Mouse (Mus musculus): ENCODE measurements around the gene Sart3.

Sart3 gene

DNA sequence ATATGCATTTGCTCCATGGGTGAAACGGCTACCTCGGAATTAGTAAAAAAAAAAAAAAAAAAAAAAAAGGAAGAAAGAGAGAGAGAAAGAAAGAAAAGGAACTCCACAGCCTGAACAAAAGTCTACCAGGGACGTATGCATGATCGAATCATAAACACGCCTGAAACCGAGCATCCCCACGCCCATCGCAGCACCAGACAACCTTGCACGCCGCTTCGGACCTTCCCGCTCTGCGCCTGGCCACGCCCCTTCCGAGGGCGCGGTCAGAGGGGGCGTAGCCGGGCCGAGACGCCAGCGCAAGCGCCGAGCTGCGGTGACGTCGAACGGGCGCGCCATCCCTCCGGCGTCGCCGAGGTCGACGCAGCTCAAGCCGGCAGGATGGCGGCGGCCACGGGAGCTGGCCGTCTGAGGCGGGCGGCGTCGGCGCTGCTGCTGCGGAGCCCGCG, at the start of gene Sart3, which contains the start of gene Iscu:
Gene Sart3, minus strand, starts transcription at position 61 of the 446 bp plus-strand sequence.
Gene Iscu, plus strand, starts transcription at position 299 of the 446 bp plus-strand sequence.
- POLR2A ChIA-PET, result interaction anchor here (0.6 to 4.7 kb wide), 61 partner anchors 8 to 824 kb away, joined by 3 to 37 read pairs (median 4); partner anchors contain the start of genes Ficd (in 2 of the 4), Coro1c (in 1 of the 4), Tmem119 (in 1 of the 4) and Tmem211 (in 1 of the 4)

DNA sequence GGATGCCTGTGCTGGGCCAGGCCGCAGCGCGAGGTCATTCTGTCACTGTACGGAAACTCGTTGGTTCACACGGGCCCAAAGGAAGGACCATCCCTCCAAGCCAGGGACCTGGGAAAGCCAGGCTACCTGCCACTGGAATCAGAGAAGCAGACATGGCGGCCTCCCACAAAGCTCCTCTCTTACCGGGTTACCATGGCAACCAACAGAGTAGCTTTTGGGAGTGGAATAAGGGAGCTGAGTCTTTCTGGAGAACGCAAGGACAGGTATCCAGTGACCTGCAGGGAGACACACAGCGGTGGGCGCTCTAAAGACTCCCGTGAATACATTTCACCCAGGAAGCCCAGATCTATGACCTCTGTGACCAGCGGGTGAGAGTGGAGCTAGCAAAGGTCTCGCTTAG, 46.3 kb upstream of the Sart3 start:
- CTCF ChIA-PET, result interaction anchor here (0.6 to 2.5 kb wide), 25 partner anchors 10 to 1132 kb away, joined by 3 to 26 read pairs (median 5); partner anchors contain the start of genes 1700069L16Rik (in 1 of the 4), Coro1c (in 1 of the 4) and Tmem119 (in 1 of the 4)
- POLR2A ChIA-PET, result interaction anchor here (0.7 to 3.2 kb wide), 23 partner anchors 9 to 324 kb away, joined by 3 to 17 read pairs (median 4); partner anchors contain the start of genes Iscu (in 2 of the 4), Tmem119 (in 2 of the 4), Sart3 (in 1 of the 4) and Selplg (in 1 of the 4)

More for the DNA sequence above, at the start of gene Sart3, which contains the start of gene Iscu:
- CTCF ChIA-PET, result interaction anchor here (0.5 to 6.7 kb wide), 34 partner anchors 9 to 1678 kb away, joined by 3 to 113 read pairs (median 4); partner anchors contain the start of genes Coro1c (in 1 of the 4) and Wscd2 (in 1 of the 4)

GRCm38 (mm10) chr5:113815638-113816152, 43.4 kb upstream of the Sart3 start:
- POLR2A ChIA-PET, result interaction anchor here in 3 of 4 experiments (0.6 to 4.9 kb wide), 10 partner anchors 17 to 1292 kb away, joined by 3 to 30 read pairs (median 4); partner anchors contain the start of genes Iscu (in 2 of the 3), Sart3 (in 1 of the 3) and Selplg (in 1 of the 3)
- CTCF ChIA-PET, result interaction anchor here (0.5 to 6.6 kb wide), 52 partner anchors 9 to 967 kb away, joined by 3 to 113 read pairs (median 4); partner anchors contain the start of genes Iscu (in 2 of the 4), Sart3 (in 2 of the 4), Tmem119 (in 2 of the 4) and Ficd (in 1 of the 4)

DNA sequence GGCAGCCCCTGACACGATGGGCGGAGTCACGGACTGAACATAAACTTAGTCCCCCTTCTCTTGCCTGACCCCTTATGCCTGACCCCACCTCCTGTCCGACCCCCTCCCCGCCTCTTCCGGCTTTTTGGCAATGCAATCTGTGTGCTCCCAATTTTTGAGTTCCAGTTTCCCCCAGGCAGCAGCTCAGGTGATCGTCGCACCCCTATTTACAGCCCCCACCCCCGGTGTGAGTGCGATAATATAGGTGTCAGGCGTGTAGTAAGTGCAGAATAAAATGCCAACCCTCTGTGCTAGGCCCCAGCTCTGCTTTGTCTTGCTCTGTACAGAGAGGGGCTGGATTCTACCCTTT, 42.7 kb upstream of the Sart3 start:
- CTCF ChIA-PET, result interaction anchor here (0.6 to 6.6 kb wide), 33 partner anchors 12 to 546 kb away, joined by 3 to 113 read pairs (median 5); partner anchors contain the start of genes Iscu (in 2 of the 4), Sart3 (in 2 of the 4), Tmem119 (in 2 of the 4) and Coro1c (in 1 of the 4)
- POLR2A ChIA-PET, result interaction anchor here in 3 of 4 experiments (0.6 to 4.9 kb wide), 9 partner anchors 18 to 106 kb away, joined by 3 to 30 read pairs (median 4); partner anchors contain the start of genes Iscu (in 2 of the 3), Sart3 (in 2 of the 3) and Selplg (in 2 of the 3)

DNA sequence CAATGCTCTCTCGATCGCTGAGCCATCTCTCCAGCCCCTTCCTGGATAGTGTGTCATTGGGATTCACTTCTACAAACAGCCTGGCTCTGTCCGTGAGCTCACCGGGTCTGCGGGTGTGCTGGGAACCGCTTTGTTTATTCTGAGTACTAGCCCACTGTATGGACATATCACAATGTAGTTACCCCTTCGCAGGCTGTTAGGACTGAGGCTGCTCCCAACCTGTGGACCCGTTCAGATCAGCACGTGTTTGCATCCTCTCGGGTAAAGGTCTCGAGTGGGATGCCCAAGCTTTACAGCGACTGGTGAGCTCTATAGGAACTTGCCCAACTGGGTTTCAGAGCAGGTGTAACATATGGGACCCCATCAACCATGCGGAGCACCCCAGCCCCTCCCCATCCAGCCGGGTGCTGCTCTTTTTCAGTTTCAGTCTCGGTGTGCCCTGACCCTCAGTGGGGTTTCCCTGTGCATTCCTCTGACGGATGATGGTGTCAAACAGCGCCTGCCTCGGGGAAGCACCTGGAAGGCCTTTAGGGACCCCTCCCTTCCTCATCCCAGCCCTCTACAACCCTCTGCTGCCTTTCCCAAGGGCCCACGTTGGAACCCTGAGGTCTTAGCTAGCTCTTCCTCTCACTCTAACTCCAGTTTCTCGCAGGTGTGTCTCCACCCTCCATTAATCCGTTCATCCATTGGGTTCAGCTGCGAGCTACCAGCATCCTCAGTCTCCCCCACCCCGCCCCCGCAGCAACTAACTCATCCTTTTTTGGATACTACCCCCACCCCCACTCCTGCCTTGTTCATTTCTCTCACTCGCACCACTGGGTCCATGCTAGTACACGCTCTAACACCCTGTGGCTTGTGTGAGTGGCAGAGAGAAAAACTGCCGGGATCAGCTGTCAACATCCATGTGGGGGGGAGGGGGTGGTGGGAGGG, 42.1 kb upstream of the Sart3 start:
- POLR2A ChIA-PET, result interaction anchor here in 3 of 4 experiments (0.6 to 4.9 kb wide), 18 partner anchors 11 to 480 kb away, joined by 3 to 30 read pairs (median 3); partner anchors contain the start of genes Iscu (in 2 of the 3), Sart3 (in 2 of the 3), 1700069L16Rik (in 1 of the 3) and Selplg (in 1 of the 3)

GRCm38 (mm10) chr5:113813608-113814007, 41.3 kb upstream of the Sart3 start:
- ChIA-PET POLR2A (interaction anchor here in 2 of 4 experiments (0.8 to 4.9 kb wide), 17 partner anchors 11 to 479 kb away, joined by 3 to 30 read pairs (median 3); partner anchors contain the start of genes Iscu (in 2 of the 2), Sart3 (in 2 of the 2), 1700069L16Rik (in 1 of the 2) and Selplg (in 1 of the 2)), CTCF (interaction anchor here (0.6 to 6.6 kb wide), 54 partner anchors 8 to 607 kb away, joined by 3 to 113 read pairs (median 4); partner anchors contain the start of genes Iscu (in 4 of the 4), Sart3 (in 4 of the 4), Tmem119 (in 3 of the 4) and 1700069L16Rik (in 1 of the 4))

More for the DNA sequence above, 42.1 kb upstream of the Sart3 start:
- CTCF ChIA-PET, result interaction anchor here (0.5 to 6.6 kb wide), 64 partner anchors 8 to 546 kb away, joined by 3 to 113 read pairs (median 4); partner anchors contain the start of genes Iscu (in 4 of the 4), Sart3 (in 4 of the 4), Tmem119 (in 3 of the 4) and Coro1c (in 1 of the 4)

DNA sequence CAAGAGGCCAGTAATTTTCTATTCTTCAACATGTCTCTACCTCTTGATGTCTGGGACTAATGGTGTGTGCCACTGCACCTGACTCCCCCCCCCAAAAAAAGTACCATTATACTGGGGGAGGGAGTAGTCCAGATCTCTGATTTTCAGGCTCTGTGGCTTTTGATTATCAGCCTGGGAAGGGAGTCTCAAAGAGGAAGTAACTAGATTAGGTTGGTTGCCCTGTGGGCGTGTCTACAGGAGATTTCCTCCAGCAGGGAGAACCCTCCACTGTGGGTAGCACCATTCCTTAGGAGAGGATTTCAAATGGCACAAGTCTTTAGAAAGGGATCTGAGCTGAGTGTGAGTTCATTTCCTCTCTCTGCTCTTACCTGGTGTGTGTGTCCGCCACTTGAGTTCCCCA, 40.3 kb upstream of the Sart3 start:
- ChIA-PET POLR2A (interaction anchor here in 2 of 4 experiments (1.3 to 4.9 kb wide), 4 partner anchors 30 to 40 kb away, joined by 5 to 30 read pairs (median 11); partner anchors contain the start of genes Iscu (in 2 of the 2) and Sart3 (in 2 of the 2)), CTCF (interaction anchor here (0.9 to 6.6 kb wide), 19 partner anchors 9 to 437 kb away, joined by 3 to 113 read pairs (median 4); partner anchors contain the start of genes Iscu (in 3 of the 4), Sart3 (in 3 of the 4), Tmem119 (in 2 of the 4) and 1700069L16Rik (in 1 of the 4))

GRCm38 (mm10) chr5:113811824-113812420, 39.6 kb upstream of the Sart3 start:
- ChIA-PET POLR2A (interaction anchor here (0.6 to 2.7 kb wide), 14 partner anchors 15 to 1220 kb away, joined by 3 to 9 read pairs (median 4); partner anchors contain the start of genes Iscu (in 4 of the 4), Sart3 (in 4 of the 4) and Ficd (in 1 of the 4)), CTCF (interaction anchor here (0.6 to 6.6 kb wide), 39 partner anchors 9 to 712 kb away, joined by 3 to 113 read pairs (median 3); partner anchors contain the start of genes Iscu (in 3 of the 4), Sart3 (in 3 of the 4), Tmem119 (in 3 of the 4) and 1700069L16Rik (in 1 of the 4))

DNA sequence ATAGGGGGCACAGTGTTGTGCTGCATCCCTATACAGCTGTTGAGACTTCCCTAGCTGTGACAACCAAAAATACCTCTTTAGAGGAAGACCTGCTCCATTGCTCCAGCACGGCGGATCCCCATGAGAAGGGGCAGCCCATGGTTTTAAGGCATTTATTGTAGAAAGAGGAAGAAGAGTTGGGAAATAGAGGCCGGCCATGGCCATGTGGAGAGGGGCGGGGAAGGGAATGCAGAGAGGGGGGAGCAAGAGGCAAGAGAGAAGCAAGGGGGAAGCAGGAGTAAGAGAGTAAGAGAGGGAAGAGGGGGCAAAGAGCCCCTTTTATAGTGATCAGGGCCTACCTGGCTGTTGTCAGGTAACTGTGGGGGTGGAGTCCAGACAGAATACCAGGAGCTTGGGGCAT, 37.8 kb upstream of the Sart3 start:
- ChIA-PET CTCF (interaction anchor here in 2 of 4 experiments (0.6 to 6.6 kb wide), 5 partner anchors 16 to 37 kb away, joined by 3 to 113 read pairs (median 4); partner anchors contain the start of genes Iscu (in 2 of the 2) and Sart3 (in 2 of the 2)), POLR2A (interaction anchor here in 2 of 4 experiments (0.5 to 2.7 kb wide), 3 partner anchors 10 to 199 kb away, joined by 3 to 9 read pairs (median 3); partner anchors contain the start of genes Iscu (in 1 of the 2), Sart3 (in 1 of the 2) and Tmem119 (in 1 of the 2))

DNA sequence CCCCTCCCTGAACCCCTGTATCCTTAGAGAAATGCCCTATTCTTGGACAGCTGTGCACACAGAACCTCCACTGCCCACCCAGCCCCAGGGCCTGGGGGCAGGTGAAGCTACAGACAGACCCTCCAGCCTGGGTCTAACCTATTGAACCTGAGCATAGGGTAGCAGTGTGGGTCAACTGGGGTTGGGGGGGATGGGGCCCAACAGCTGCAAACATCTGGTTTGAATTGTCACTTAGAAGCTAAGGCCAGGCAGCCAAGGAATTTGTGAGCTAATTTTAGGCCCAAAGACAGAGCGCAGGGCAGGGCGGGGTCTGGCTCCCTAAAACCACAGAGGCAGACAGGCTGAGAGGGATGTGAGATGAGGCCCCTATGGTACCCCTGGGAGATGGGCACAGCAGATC, 35.9 kb upstream of the Sart3 start:
- CTCF ChIA-PET, result interaction anchor here in 3 of 4 experiments (1.0 to 1.3 kb wide), 5 partner anchors 10 to 76 kb away, joined by 3 to 4 read pairs (median 3); no protein-coding TSS in a partner anchor

DNA sequence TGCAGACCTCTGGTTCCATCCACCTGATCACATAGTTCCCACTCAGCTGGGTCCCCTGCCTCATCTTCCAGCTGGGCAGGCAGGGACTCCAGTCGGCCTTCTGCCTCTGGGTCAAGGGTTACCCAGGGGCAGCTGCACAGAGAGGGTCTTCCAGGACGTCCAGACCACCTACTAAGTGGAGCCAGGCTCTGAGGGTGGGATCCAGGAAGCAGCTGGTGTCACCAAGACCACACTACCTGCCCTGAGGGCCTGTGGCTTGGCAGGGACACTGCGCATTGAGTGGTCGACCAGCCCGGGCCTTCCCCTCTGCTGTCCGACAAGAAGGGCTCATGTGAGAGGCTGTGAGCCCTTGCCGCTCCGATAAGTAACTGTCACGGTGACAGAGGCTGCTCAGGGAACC, 35.4 kb upstream of the Sart3 start:
- CTCF ChIA-PET, result interaction anchor here in 2 of 4 experiments (1.0 to 1.3 kb wide), 3 partner anchors 11 to 76 kb away, joined by 3 to 4 read pairs (median 3); no protein-coding TSS in a partner anchor
- POLR2A ChIA-PET, result interaction anchor here in 2 of 4 experiments (0.5 to 0.9 kb wide), 2 partner anchors 19 to 227 kb away, joined by 3 read pairs; no protein-coding TSS in a partner anchor

More for the DNA sequence above, 35.9 kb upstream of the Sart3 start:
- POLR2A ChIA-PET, result interaction anchor here in 2 of 4 experiments (0.5 to 0.9 kb wide), 3 partner anchors 19 to 227 kb away, joined by 3 read pairs; no protein-coding TSS in a partner anchor

DNA sequence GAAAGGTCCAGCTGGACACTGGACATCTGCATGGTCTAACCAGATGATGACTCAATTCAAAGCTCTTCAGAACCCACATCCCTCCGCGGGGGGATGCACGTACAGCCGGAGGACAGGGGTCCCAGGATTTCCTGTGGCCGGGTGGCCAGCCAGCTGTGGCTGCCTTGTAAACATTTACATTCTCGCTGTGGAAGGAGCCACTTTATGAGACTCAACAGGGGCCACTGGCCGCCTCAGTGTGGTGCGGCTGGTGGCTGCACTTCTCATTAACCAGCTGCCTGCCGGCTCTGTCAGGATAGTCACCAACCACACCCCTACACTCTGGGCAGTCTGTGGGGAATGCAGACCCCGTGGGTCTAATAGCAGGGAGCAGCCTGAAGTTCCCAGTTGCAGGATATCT, 34.1 kb upstream of the Sart3 start:
- POLR2A ChIA-PET, result interaction anchor here in 1 of 4 experiments (0.5 kb wide), 1 partner anchor 456 kb away, joined by 3 read pairs; no protein-coding TSS in a partner anchor
- CTCF ChIA-PET, result interaction anchor here in 1 of 4 experiments (1.0 to 1.5 kb wide), 2 partner anchors 32 to 38 kb away, joined by 3 to 4 read pairs; no protein-coding TSS in a partner anchor

DNA sequence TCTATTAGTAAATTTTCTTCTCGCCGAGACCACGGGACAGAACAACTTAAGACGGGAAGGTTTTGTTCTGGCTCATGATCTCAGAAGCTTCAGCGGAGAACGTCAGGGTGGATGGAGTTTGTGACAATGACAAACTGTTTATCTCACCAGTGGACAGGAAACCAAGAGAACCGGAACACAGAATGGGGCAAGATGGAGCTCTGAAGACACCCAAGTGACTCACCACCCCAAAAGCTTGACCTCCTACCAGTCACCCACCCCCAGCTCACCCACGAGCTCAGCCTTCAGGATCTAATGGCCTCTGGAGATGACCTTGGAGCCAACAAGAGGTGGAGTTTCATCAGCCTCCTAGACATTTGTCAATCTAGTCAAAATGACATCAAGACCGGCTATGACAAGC, 33.0 kb upstream of the Sart3 start:
- POLR2A ChIA-PET, result interaction anchor here in 2 of 4 experiments (0.6 to 1.3 kb wide), 4 partner anchors 10 to 326 kb away, joined by 3 to 4 read pairs (median 3); no protein-coding TSS in a partner anchor

DNA sequence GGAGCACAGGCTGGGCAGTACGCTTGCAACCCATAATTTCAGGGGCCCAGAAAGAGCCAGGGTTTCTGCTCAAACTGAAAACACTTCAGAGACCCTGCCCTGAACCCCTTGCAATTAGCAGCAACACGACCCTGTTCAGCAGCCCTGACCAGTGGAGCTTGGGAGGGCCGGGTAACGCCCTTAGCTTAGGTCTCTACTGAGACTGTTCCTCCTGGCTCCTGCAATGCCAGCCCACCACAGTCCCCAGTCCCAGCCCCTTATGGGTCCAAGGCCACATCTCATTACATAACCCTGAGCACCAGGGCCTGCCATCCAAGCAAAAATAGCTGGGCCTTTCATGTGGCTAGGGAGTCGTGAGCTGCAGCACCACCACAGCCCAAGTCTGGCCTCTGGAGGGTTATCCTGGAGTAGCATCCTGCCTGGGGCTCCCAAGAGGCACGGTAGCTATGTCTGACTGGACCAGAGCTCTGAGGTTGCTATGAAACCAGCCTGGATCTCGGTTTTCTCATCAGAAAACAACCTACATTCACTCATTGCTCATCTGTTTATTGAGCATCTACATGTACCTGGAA, 32.2 kb upstream of the Sart3 start:
- CTCF ChIA-PET, result interaction anchor here in 2 of 4 experiments (0.6 to 1.1 kb wide), 5 partner anchors 9 to 290 kb away, joined by 3 to 4 read pairs (median 3); partner anchors contain the start of genes Iscu (in 1 of the 2) and Sart3 (in 1 of the 2)
- POLR2A ChIA-PET, result interaction anchor here in 2 of 4 experiments (0.5 to 1.3 kb wide), 3 partner anchors 9 to 31 kb away, joined by 3 to 8 read pairs (median 3); no protein-coding TSS in a partner anchor

More for the DNA sequence above, 33.0 kb upstream of the Sart3 start:
- CTCF ChIA-PET, result interaction anchor here in 2 of 4 experiments (0.8 to 1.5 kb wide), 7 partner anchors 8 to 39 kb away, joined by 3 to 5 read pairs (median 4); partner anchors contain the start of genes Iscu (in 1 of the 2) and Sart3 (in 1 of the 2)

GRCm38 (mm10) chr5:113800280-113800679, 28.0 kb upstream of the Sart3 start, which contains the start of gene Tmem119:
TSS of gene Tmem119 (minus strand) at chr5:113800516.
- CTCF ChIA-PET, result interaction anchor here (0.5 to 2.2 kb wide), 22 partner anchors 10 to 1408 kb away, joined by 3 to 12 read pairs (median 4); partner anchors contain the start of gene Coro1c (in 1 of the 4)
- POLR2A ChIA-PET, result interaction anchor here in 3 of 4 experiments (0.6 to 1.9 kb wide), 17 partner anchors 10 to 477 kb away, joined by 3 to 12 read pairs (median 3); partner anchors contain the start of genes Iscu (in 1 of the 3) and Sart3 (in 1 of the 3)

Data from embryonic stem cell, embryonic (primary cell).